Mouse (Mus musculus) thymus, postnatal 14 days (tissue): ENCODE measurements around the gene Capn13.
A peak's percentile ranks its signal among the peaks of the same experiment; 100 is the strongest.
"Not testable (repeated sequence)": the region's sequence is repeated elsewhere in the genome, so short reads cannot be mapped to it uniquely, and the experiment has no call there.

ENCODE experiments used
- DNase-seq: peaks from one replicate; pipeline ENCODE4 v3.0.0; 2021

Gene Capn13

GRCm38 (mm10) chr17:73342673-73343072 is 58.0 kb downstream of the Capn13 start:
- DNase-seq, result no peak

GRCm38 (mm10) chr17:73329071-73329470 is 71.6 kb downstream of the Capn13 start:
- DNase-seq, result no peak

- no peak for DNase-seq
These were observed 75.4 kb downstream of the Capn13 start for GRCm38 (mm10) chr17:73325314-73325713.

- DNase-seq, result no peak
These were observed 75.9 kb downstream of the Capn13 start for GRCm38 (mm10) chr17:73324732-73325131.

- DNase-seq, result no peak
These were observed 76.7 kb downstream of the Capn13 start for GRCm38 (mm10) chr17:73323981-73324380.

GRCm38 (mm10) chr17:73314786-73315185 is 85.9 kb downstream of the Capn13 start:
- no peak for DNase-seq

- DNase-seq, result no peak
These were observed 89.2 kb downstream of the Capn13 start for GRCm38 (mm10) chr17:73311491-73311890.

- no peak for DNase-seq
These were observed 92.0 kb downstream of the Capn13 start for GRCm38 (mm10) chr17:73308691-73309090.

GRCm38 (mm10) chr17:73306626-73307025 is 94.0 kb downstream of the Capn13 start:
- no peak for DNase-seq

GRCm38 (mm10) chr17:73305622-73306021 is 95.0 kb downstream of the Capn13 start:
- DNase-seq, result peak; percentile 61

- DNase-seq, result peak; percentile 52
These were observed 96.4 kb downstream of the Capn13 start for GRCm38 (mm10) chr17:73304086-73304812.

- no peak for DNase-seq
These were observed 97.0 kb downstream of the Capn13 start for GRCm38 (mm10) chr17:73303676-73304075.

GRCm38 (mm10) chr17:73303217-73303616 is 97.4 kb downstream of the Capn13 start:
- peak; percentile 70 for DNase-seq

- DNase-seq, result peak; percentile 86
These were observed 98.6 kb downstream of the Capn13 start for GRCm38 (mm10) chr17:73302104-73302503.

- DNase-seq, result peak; percentile 78
These were observed 99.2 kb downstream of the Capn13 start for GRCm38 (mm10) chr17:73301258-73302050.

- no peak for DNase-seq
These were observed 100.4 kb downstream of the Capn13 start for GRCm38 (mm10) chr17:73300147-73300880.

GRCm38 (mm10) chr17:73298981-73299380 is 101.7 kb downstream of the Capn13 start:
- DNase-seq, result no peak

- DNase-seq, result peak; percentile 43
These were observed 103.8 kb downstream of the Capn13 start for GRCm38 (mm10) chr17:73296855-73297254.

- no peak for DNase-seq
These were observed 107.4 kb downstream of the Capn13 start for GRCm38 (mm10) chr17:73293237-73293636.

- no peak for DNase-seq
These were observed 116.4 kb downstream of the Capn13 start for GRCm38 (mm10) chr17:73284301-73284700.

- not testable (repeated sequence) for DNase-seq
These were observed 118.0 kb downstream of the Capn13 start for GRCm38 (mm10) chr17:73282702-73283101.

GRCm38 (mm10) chr17:73277770-73278169 is 122.9 kb downstream of the Capn13 start:
- DNase-seq, result no peak

- DNase-seq, result no peak
These were observed 125.6 kb downstream of the Capn13 start for GRCm38 (mm10) chr17:73275066-73275465.
